Mouse (Mus musculus): ENCODE measurements around the gene Ly6c1. TPM values are rescaled to one million over a fixed set of nuclear protein-coding genes. Genes with fewer than 3 reads are reported as not detected.
"Not testable (repeated sequence)": the region's sequence is repeated elsewhere in the genome, so short reads cannot be mapped to it uniquely, and the experiment has no call there.

The Ly6c1 gene
- total RNA-seq (2022) = 100 to 1,000 TPM in 3 of 4 experiments, 10 to 100 TPM in 1; 76.0 to 128 (median 116) TPM

DNA sequence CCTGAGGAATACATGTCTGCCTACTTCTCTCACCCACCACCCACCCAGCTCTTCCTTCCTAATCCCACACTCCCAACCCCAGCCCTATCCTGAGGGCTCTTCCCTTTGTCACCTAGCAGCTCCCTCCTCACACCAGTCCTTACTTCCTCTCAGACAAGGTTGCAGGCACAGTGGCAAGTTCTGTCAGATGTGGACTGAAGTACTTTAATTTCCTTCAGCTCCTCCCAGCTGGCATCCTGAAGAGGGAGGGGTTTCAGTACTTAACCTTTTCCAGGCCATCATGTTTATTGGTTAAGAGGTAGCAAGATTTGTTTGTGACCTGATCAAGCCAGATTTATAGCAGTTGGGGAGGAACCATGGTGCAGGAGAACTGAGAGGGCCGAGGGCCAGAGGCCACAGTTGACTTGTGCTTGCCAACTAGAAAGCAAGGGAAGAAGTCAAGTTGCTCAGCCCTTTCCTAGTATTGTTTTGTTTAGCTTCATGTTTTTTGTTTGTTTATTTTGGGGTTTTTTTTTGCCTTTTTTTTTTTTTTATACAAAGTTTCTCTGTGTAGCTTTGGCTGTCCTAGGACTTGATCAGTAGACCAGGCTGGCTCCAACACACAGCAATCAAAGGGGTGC is at the start of gene Ly6c1:
Gene Ly6c1 (minus strand): TSS at position 189 of the 620 bp plus-strand sequence.
- DNase-seq = not testable (repeated sequence)

- DNase-seq = not testable (repeated sequence)
These were observed 39.4 kb upstream of the Ly6c1 start for GRCm38 (mm10) chr15:75088041-75088440.

DNA sequence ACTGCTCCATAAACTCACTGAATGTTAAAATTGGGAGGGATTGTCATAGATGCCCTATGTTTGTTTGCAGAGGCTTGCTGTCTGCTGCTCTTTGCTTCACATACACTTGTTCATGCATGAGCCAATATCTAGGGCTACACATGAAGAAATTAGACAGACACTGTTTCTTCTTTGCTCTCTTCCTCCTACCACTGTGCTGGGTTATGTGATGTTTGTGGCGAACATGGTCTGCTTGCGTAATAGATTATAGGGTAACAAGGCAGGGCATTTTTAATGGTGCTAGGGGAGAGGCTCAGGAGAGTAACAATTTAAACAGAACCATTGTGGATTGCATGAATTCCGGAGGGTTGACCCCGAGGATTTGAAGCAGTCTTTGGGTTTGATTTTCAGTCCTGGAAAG is 21.3 kb upstream of the Ly6c1 start:
- DNase-seq = no peak

DNA sequence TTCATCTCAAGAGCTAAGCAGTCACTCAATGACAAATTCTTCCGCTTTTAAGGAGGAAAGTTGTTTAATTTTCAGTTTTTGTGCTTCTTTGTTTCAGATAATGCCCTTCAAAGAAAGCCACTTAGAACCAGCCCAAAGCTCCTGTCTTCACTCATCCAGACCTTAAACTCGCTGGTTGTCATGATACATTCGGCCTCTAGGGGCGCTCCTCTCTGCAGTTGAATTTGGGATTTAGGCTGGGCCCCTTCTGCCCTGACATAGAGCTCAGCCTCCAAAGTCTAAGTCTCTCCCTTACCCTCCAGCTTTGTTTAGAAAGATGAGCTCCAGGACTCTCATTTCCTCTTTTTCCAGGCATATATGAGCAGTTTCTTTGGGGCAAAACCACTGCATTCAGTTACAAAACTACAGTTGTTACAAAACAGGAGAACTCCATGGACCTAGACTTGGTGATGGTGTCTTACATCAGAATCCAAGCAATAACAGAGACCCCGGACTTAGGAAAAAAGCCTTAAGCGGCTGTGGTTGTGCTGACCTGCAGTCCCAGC is 13.5 kb upstream of the Ly6c1 start:
- peak; percentile 23 for DNase-seq

- no peak for DNase-seq
These were observed 11.9 kb upstream of the Ly6c1 start for GRCm38 (mm10) chr15:75060505-75060904.

GRCm38 (mm10) chr15:75055985-75056384 is 7.4 kb upstream of the Ly6c1 start:
- no peak for DNase-seq

DNA sequence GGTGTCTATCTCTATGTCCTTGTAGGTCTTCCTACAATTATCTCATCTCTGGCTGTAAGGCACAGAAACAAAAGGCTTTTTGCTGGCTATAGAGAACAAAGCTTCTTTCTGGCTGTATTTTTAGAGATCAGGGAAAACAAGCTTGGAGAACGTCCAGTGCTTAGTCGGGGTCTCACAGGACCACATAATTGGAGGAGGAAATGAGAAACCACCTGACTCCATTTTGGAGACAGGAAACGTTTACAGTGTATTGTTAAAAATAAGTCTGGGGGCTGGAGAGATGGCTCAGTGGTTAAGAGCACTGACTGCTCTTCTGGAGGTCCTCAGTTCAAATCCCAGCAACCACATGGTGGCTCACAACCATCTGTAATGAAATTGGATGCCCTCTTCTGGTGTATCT is 6.8 kb upstream of the Ly6c1 start:
- DNase-seq = not testable (repeated sequence)

GRCm38 (mm10) chr15:75052414-75052813 is 3.8 kb upstream of the Ly6c1 start:
- DNase-seq = not testable (repeated sequence)

DNA sequence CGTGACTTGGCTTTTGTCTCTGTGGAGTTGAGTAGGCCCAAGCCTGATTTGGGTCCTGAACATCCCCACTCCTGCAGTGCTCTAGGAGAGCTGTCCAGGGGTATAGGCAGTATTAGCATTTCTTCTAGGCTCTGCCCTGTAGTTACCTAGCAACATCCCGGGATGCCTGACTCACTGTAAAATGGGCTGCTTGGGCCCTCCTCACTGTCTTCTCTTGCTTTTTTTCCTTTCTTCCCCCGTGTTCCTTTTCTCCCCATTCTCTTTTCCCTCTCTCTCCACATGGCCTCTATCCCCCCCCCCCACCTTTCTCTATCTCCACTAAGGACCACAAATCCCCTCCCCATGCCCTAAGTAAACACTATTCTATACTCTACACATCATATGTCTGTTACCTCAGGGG is 2.5 kb upstream of the Ly6c1 start:
- DNase-seq = not testable (repeated sequence)

DNA sequence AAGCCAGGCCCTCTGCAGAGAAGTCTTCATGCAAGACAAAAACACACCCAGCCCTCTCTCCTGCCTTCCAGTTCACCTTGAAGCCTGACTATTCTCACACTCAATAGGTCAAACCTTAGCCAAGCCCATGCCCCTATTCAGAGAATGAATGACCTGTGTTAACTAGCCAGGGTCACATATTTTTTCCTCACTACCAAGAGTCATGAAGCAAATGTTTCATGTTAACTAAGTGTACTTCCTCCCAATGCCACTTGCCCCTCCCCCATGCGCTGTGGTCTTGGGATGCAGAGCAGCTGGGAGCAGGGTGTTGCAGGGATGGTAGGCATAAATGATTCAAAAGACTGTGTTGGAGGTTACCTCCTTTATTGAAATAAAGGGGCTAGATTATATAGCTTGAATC is 2.0 kb upstream of the Ly6c1 start:
- DNase-seq = not testable (repeated sequence)

DNA sequence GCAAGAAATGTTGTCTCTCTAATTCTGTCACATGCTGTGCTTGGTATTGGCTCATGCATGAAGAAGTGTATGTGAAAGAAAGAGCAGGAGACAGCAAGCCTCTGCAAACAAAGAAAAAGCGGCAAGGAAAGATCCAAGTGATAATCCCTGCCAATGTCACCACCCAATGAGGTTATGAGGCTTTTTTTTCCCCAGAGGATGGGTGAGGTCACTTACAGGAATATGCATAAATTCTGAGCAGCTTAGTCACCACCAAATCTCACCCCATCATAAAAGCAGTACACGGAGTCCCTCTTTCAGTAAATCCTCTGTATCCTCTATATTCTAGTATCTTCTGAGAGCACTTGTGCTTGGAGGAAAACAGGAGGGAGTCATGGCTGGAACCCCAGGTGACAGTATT is 1.2 kb upstream of the Ly6c1 start:
- DNase-seq = not testable (repeated sequence)

GRCm38 (mm10) chr15:75047970-75048320 is 685 bp downstream of the Ly6c1 start:
- DNase-seq = not testable (repeated sequence)

- not testable (repeated sequence) for DNase-seq
These were observed 1.2 kb downstream of the Ly6c1 start for GRCm38 (mm10) chr15:75047313-75047969.

DNA sequence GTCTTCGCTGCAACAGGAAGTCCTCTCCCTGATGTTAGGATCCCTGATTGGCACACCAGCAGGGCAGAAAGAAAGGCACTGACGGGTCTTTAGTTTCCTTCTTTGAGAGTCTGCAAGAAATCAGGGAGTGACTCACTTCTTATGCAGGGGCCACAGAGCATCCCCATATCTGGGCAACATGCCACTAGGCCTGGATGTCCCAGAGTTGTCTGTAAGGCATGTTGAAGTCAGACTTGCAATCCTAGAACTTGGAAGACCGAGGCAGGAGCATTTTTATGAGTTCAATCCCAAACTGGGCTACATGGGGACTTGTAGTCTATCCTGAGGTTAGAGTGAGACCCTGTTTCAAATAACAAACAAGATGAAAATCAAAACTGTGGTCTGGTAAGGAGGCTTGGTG is 3.1 kb downstream of the Ly6c1 start:
- DNase-seq = peak; percentile 33

- DNase-seq = not testable (repeated sequence)
These were observed 27.4 kb downstream of the Ly6c1 start for GRCm38 (mm10) chr15:75021020-75021759.

GRCm38 (mm10) chr15:75019446-75019845 is 29.2 kb downstream of the Ly6c1 start:
- not testable (repeated sequence) for DNase-seq

Other genes starting within 250 kb of the Ly6c1 start
- gene Gml2, start 229.8 kb downstream of the Ly6c1 start, total RNA-seq (2022) = not detected
- gene 2010109I03Rik, start 151.8 kb downstream of the Ly6c1 start, total RNA-seq (2022) = 10 to 100 TPM in 2 of 4 experiments, 1 to 10 TPM in 1, under 1 TPM in 1; 0.90 to 94.1 (median 36.2) TPM
- under 1 TPM in 2 of 4 experiments, not detected in 2; 0.24 to 0.26 TPM for gene Ly6i, start 65.4 kb downstream of the Ly6c1 start, total RNA-seq (2022)
- 100 to 1,000 TPM in 2 of 4 experiments, 10 to 100 TPM in 2; 53.6 to 168 (median 102) TPM for gene Ly6a, start 50.8 kb downstream of the Ly6c1 start, total RNA-seq (2022)
- 10 to 100 TPM in 1 of 4 experiments, 1 to 10 TPM in 3; 2.2 to 10.0 (median 3.1) TPM for gene Ly6c2, start 63.1 kb upstream of the Ly6c1 start, total RNA-seq (2022)
- not detected for gene Ly6g, start 106.4 kb upstream of the Ly6c1 start, total RNA-seq (2022)
- under 1 TPM in 1 of 4 experiments, not detected in 3; 0.22 TPM for gene BC025446, start 167.5 kb upstream of the Ly6c1 start, total RNA-seq (2022)
- gene Ly6f, start 219.6 kb upstream of the Ly6c1 start, total RNA-seq (2022) = not detected